Mouse (Mus musculus) forebrain, embryonic 10.5 days (tissue): ENCODE measurements around the gene Morf4l2. TPM values are rescaled to one million over a fixed set of nuclear protein-coding genes. Genes with fewer than 3 reads are reported as not detected.

ENCODE experiments used
- DNase-seq: peaks from one replicate; pipeline ENCODE4 v3.0.0-alpha.2; 2017; ENCODE audit warnings: low spot score; ENCODE audit errors: extremely low spot score
- H3K27ac ChIP-seq: fragments of 300-500 bp; sonication (generic); 2 replicates; pipeline ENCODE4 v1.5.1; 2016; ENCODE audit warnings: mild to moderate bottlenecking
- H3K27me3 ChIP-seq: fragments of 300-500 bp; sonication (generic); 2 replicates; pipeline ENCODE4 v1.6.1; 2016; ENCODE audit warnings: mild to moderate bottlenecking; ENCODE audit not compliant: poor library complexity, severe bottlenecking
- H3K36me3 ChIP-seq: fragments of 300-500 bp; sonication (generic); replicated peaks from 2 replicates; pipeline ENCODE4 v1.6.1; 2016; ENCODE audit warnings: mild to moderate bottlenecking, moderate library complexity
- H3K4me1 ChIP-seq: fragments of 300-500 bp; sonication (generic); 2 replicates; pipeline ENCODE4 v1.6.1; 2016
- H3K4me3 ChIP-seq: fragments of 300-500 bp; sonication (generic); 2 replicates; pipeline ENCODE4 v1.5.1; 2016; ENCODE audit warnings: mild to moderate bottlenecking, moderate library complexity
- H3K9me3 ChIP-seq: fragments of 300-500 bp; sonication (generic); 2 replicates; pipeline ENCODE4 v1.6.1; 2016; ENCODE audit warnings: mild to moderate bottlenecking, moderate library complexity
- WGBS: fragments of 180-500 bp; shearing (Covaris S2); methylation state at CpG from one replicate; pipeline ENCODE4 v1.1.7; 2016; 5-methylcytosine and 5-hydroxymethylcytosine counted together
- polyA plus RNA-seq: library from polyadenylated mRNA; unstranded; fragments of >200 nt; fragmentation: Nextera tagmentation; extraction: Ambion mirVana; gene quantifications from 2 replicates; pipeline ENCODE4 v1.2.1, GENCODE M21; 2016

The Morf4l2 gene
- 557 and 569 TPM in 2 replicates for polyA plus RNA-seq

- no peak for DNase-seq
- Histone ChIP-seq H3K36me3 (peaks cover 9% of the 10 kb centered on the region), H3K4me1 (peaks cover 6% of the 10 kb centered on the region; the same call in 1 of the 2 replicates), H3K4me3 (peak within 1 kb of the TSS; percentile 59), H3K27ac (peak within 1 kb of the TSS; percentile 91), H3K27me3 (peaks cover 4% of the 10 kb centered on the region; the same call in 1 of the 2 replicates), H3K9me3 (no peaks in the 10 kb centered on the region)
- WGBS: 88% methylated on average over 12 of the region's 12 CpGs
Observed at GRCm38 (mm10) chrX:136743459-136743858, at the start of gene Morf4l2. Gene Morf4l2 (minus strand): TSS chrX:136743690.

- no peaks in the 10 kb centered on the region for H3K4me1 ChIP-seq
- H3K36me3 ChIP-seq: peaks cover 23% of the 10 kb centered on the region
- H3K4me3 ChIP-seq: no peak overlapping the region
- no peak for DNase-seq
- WGBS: 90% methylated on average over 4 of the region's 4 CpGs
- H3K9me3 ChIP-seq: no peaks in the 10 kb centered on the region
- peaks cover 79% of the 10 kb centered on the region for H3K27me3 ChIP-seq
- no peak overlapping the region for H3K27ac ChIP-seq
Observed at GRCm38 (mm10) chrX:136789446-136789845, 46.0 kb upstream of the Morf4l2 start.

GRCm38 (mm10) chrX:136780041-136780440, 36.6 kb upstream of the Morf4l2 start, which contains the start of gene Glra4:
Gene Glra4 (minus strand): TSS chrX:136780141.
- Histone ChIP-seq H3K27me3 (peaks cover 100% of the 10 kb centered on the region), H3K4me3 (no peak within 1 kb of the TSS), H3K4me1 (peaks cover 8% of the 10 kb centered on the region; the same call in 1 of the 2 replicates), H3K9me3 (no peaks in the 10 kb centered on the region), H3K36me3 (0 out of 2 replicates have a peak, but pooled peaks cover 3% of the 10 kb centered on the region), H3K27ac (no peak within 1 kb of the TSS)
- no peak for DNase-seq
- WGBS: 73% methylated on average over 3 of the region's 3 CpGs

- peaks cover 100% of the 10 kb centered on the region for H3K27me3 ChIP-seq
- H3K27ac ChIP-seq: no peak overlapping the region
- H3K36me3 ChIP-seq: 0 out of 2 replicates have a peak, but pooled peaks cover 6% of the 10 kb centered on the region
- H3K4me1 ChIP-seq: peaks cover 8% of the 10 kb centered on the region; the same call in 1 of the 2 replicates
- DNase-seq: no peak
- WGBS: 54% methylated on average over 2 of the region's 2 CpGs
- no peak overlapping the region for H3K4me3 ChIP-seq
- H3K9me3 ChIP-seq: no peaks in the 10 kb centered on the region
Observed at GRCm38 (mm10) chrX:136779262-136779661, 35.8 kb upstream of the Morf4l2 start.

GRCm38 (mm10) chrX:136778046-136778445, 34.6 kb upstream of the Morf4l2 start:
- Histone ChIP-seq H3K9me3 (no peaks in the 10 kb centered on the region), H3K36me3 (0 out of 2 replicates have a peak, but pooled peaks cover 6% of the 10 kb centered on the region), H3K4me3 (no peak overlapping the region), H3K27ac (no peak overlapping the region), H3K27me3 (peaks cover 100% of the 10 kb centered on the region), H3K4me1 (peaks cover 8% of the 10 kb centered on the region; the same call in 1 of the 2 replicates)
- no peak for DNase-seq
- WGBS: 91% methylated on average over 3 of the region's 3 CpGs

- H3K9me3 ChIP-seq: no peaks in the 10 kb centered on the region
- H3K36me3 ChIP-seq: 0 out of 2 replicates have a peak, but pooled peaks cover 5% of the 10 kb centered on the region
- WGBS: 85% methylated on average over 1 of the region's 1 CpGs
- no peak for DNase-seq
- no peak overlapping the region for H3K4me3 ChIP-seq
- peaks cover 58% of the 10 kb centered on the region for H3K27me3 ChIP-seq
- no peak overlapping the region for H3K27ac ChIP-seq
- no peaks in the 10 kb centered on the region for H3K4me1 ChIP-seq
Observed at GRCm38 (mm10) chrX:136773035-136773434, 29.5 kb upstream of the Morf4l2 start.

- no peak for DNase-seq
- no peaks in the 10 kb centered on the region for H3K4me1 ChIP-seq
- 72% methylated on average over 11 of the region's 11 CpGs for WGBS
- H3K27ac ChIP-seq: no peak overlapping the region
- peaks cover 44% of the 10 kb centered on the region for H3K36me3 ChIP-seq
- no peaks in the 10 kb centered on the region for H3K9me3 ChIP-seq
- no peak overlapping the region for H3K4me3 ChIP-seq
- peaks cover 27% of the 10 kb centered on the region for H3K27me3 ChIP-seq
Observed at GRCm38 (mm10) chrX:136761103-136762074, 17.9 kb upstream of the Morf4l2 start.

- H3K4me1 ChIP-seq: no peaks in the 10 kb centered on the region
- WGBS: 92% methylated on average over 3 of the region's 3 CpGs
- H3K36me3 ChIP-seq: peaks cover 30% of the 10 kb centered on the region
Observed at GRCm38 (mm10) chrX:136755464-136755863, 12.0 kb upstream of the Morf4l2 start.

GRCm38 (mm10) chrX:136749329-136749728, 5.8 kb upstream of the Morf4l2 start:
- 83% methylated on average over 4 of the region's 4 CpGs for WGBS
- DNase-seq: no peak
- no peak overlapping the region for H3K27ac ChIP-seq
- peaks cover 10% of the 10 kb centered on the region for H3K27me3 ChIP-seq
- no peaks in the 10 kb centered on the region for H3K9me3 ChIP-seq
- H3K36me3 ChIP-seq: peaks cover 21% of the 10 kb centered on the region
- no peaks in the 10 kb centered on the region for H3K4me1 ChIP-seq
- no peak overlapping the region for H3K4me3 ChIP-seq

More at GRCm38 (mm10) chrX:136755464-136755863, 12.0 kb upstream of the Morf4l2 start:
- no peak for DNase-seq
- Histone ChIP-seq H3K27ac (no peak overlapping the region), H3K27me3 (peaks cover 16% of the 10 kb centered on the region), H3K9me3 (no peaks in the 10 kb centered on the region), H3K4me3 (no peak overlapping the region)

GRCm38 (mm10) chrX:136744663-136745062, 1.2 kb upstream of the Morf4l2 start:
- 89% methylated on average over 8 of the region's 8 CpGs for WGBS
- DNase-seq: no peak
- no peak overlapping the region for H3K4me3 ChIP-seq
- no peak overlapping the region for H3K27ac ChIP-seq
- H3K27me3 ChIP-seq: peaks cover 10% of the 10 kb centered on the region
- H3K9me3 ChIP-seq: no peaks in the 10 kb centered on the region
- peaks cover 13% of the 10 kb centered on the region for H3K36me3 ChIP-seq
- no peaks in the 10 kb centered on the region for H3K4me1 ChIP-seq

GRCm38 (mm10) chrX:136742661-136743103, 808 bp downstream of the Morf4l2 start:
- Histone ChIP-seq H3K4me1 (peaks cover 6% of the 10 kb centered on the region; the same call in 1 of the 2 replicates), H3K36me3 (peaks cover 16% of the 10 kb centered on the region), H3K27me3 (peaks cover 4% of the 10 kb centered on the region; the same call in 1 of the 2 replicates), H3K4me3 (peak overlapping the region; percentile 59), H3K9me3 (no peaks in the 10 kb centered on the region), H3K27ac (peak overlapping the region; percentile 91)
- WGBS: 32% methylated on average over 5 of the region's 5 CpGs
- peak; percentile 33 for DNase-seq

- no peaks in the 10 kb centered on the region for H3K9me3 ChIP-seq
- DNase-seq: no peak
- H3K27ac ChIP-seq: peak overlapping the region; percentile 91
- H3K4me3 ChIP-seq: peak overlapping the region; percentile 59
- WGBS: 26% methylated on average over 10 of the region's 10 CpGs
- peaks cover 4% of the 10 kb centered on the region; the same call in 1 of the 2 replicates for H3K27me3 ChIP-seq
- H3K36me3 ChIP-seq: peaks cover 19% of the 10 kb centered on the region
- peaks cover 6% of the 10 kb centered on the region; the same call in 1 of the 2 replicates for H3K4me1 ChIP-seq
Observed at GRCm38 (mm10) chrX:136742241-136742640, 1.2 kb downstream of the Morf4l2 start.
